Mouse (Mus musculus): Measurements from ENCODE around the gene Sdk2.

The Sdk2 gene

GRCm38 (mm10) chr11:113985826-113986416 lies 80.9 kb downstream of the Sdk2 start:
- peak; percentile 58 for DNase-seq

GRCm38 (mm10) chr11:113981732-113982503 lies 84.9 kb downstream of the Sdk2 start:
- peak; percentile 97 for DNase-seq

- peak; percentile 59 for DNase-seq
Observed at GRCm38 (mm10) chr11:113981088-113981487, 85.8 kb downstream of the Sdk2 start.

- DNase-seq = no peak
Observed at GRCm38 (mm10) chr11:113978318-113978717, 88.5 kb downstream of the Sdk2 start.

GRCm38 (mm10) chr11:113975667-113975970 lies 91.2 kb downstream of the Sdk2 start:
- no peak for DNase-seq

- DNase-seq = peak; percentile 79
Observed at GRCm38 (mm10) chr11:113974876-113975666, 91.8 kb downstream of the Sdk2 start.

- no peak for DNase-seq
Observed at GRCm38 (mm10) chr11:113972517-113972872, 94.4 kb downstream of the Sdk2 start.

- peak; percentile 60 for DNase-seq
Observed at GRCm38 (mm10) chr11:113971609-113972516, 95.0 kb downstream of the Sdk2 start.

GRCm38 (mm10) chr11:113970026-113970425 lies 96.8 kb downstream of the Sdk2 start:
- DNase-seq = no peak

GRCm38 (mm10) chr11:113965214-113965613 lies 101.6 kb downstream of the Sdk2 start:
- DNase-seq = no peak

GRCm38 (mm10) chr11:113962751-113963150 lies 104.1 kb downstream of the Sdk2 start:
- DNase-seq = no peak

GRCm38 (mm10) chr11:113951616-113951988 lies 115.2 kb downstream of the Sdk2 start:
- DNase-seq = peak; percentile 58

- no peak for DNase-seq
Observed at GRCm38 (mm10) chr11:113950904-113951615, 115.8 kb downstream of the Sdk2 start.

GRCm38 (mm10) chr11:113948676-113949075 lies 118.2 kb downstream of the Sdk2 start:
- no peak for DNase-seq

- DNase-seq = peak; percentile 70
Observed at GRCm38 (mm10) chr11:113942101-113942735, 124.6 kb downstream of the Sdk2 start.

- peak; percentile 64 for DNase-seq
Observed at GRCm38 (mm10) chr11:113933678-113934077, 133.2 kb downstream of the Sdk2 start.

GRCm38 (mm10) chr11:113932909-113933308 lies 133.9 kb downstream of the Sdk2 start:
- peak; percentile 64 for DNase-seq

- DNase-seq = no peak
Observed at GRCm38 (mm10) chr11:113931701-113932100, 135.1 kb downstream of the Sdk2 start.

- no peak for DNase-seq
Observed at GRCm38 (mm10) chr11:113930112-113930511, 136.7 kb downstream of the Sdk2 start.

- DNase-seq = no peak
Observed at GRCm38 (mm10) chr11:113928831-113929230, 138.0 kb downstream of the Sdk2 start.

- no peak for DNase-seq
Observed at GRCm38 (mm10) chr11:113928291-113928690, 138.6 kb downstream of the Sdk2 start.

GRCm38 (mm10) chr11:113927826-113928225 lies 139.0 kb downstream of the Sdk2 start:
- DNase-seq = no peak

Data from retina, postnatal 1 day (tissue).